Mouse (Mus musculus) heart, adult 2 months (tissue): ENCODE measurements around the gene Gm37240.

Experiments used
- CTCF ChIP-seq: fragments of 200-600 bp; IDR thresholded peaks from 2 replicates; pipeline ENCODE4 v1.8.1; 2022; ENCODE audit warnings: antibody characterized with exemption, mild to moderate bottlenecking, moderate library complexity
- POLR2A ChIP-seq: fragments of 200-500 bp; IDR thresholded peaks from 2 replicates; pipeline ENCODE4 v1.6.1; 2011; ENCODE audit warnings: mild to moderate bottlenecking, low read depth, low read length, control low read depth; ENCODE audit not compliant: insufficient read depth

- TF ChIP-seq CTCF: no peak
- no peak for TF ChIP-seq POLR2A
Measured at GRCm38 (mm10) chr3:84504291-84504690, 1383.0 kb downstream of the Gm37240 start.
